Comparison of ENCODE assay signal across 39 mouse cellular contexts in genomic region chr5:92233366-92233765, GRCm38 (mm10). TPM values are rescaled to one million over a fixed set of nuclear protein-coding genes. Genes with fewer than 3 reads are reported as not detected.
"Had no signal": no experiment of that assay in that cellular context is flagged by ENCODE, and none has a peak within 500 bp of the region (broad histone marks: within the 10 kb centered on the region; RNA-seq: fewer than 3 reads in every experiment).

No protein-coding gene starts in this region.

- H3K4me3 ChIP-seq: embryonic facial prominence, embryonic 10.5 days; embryonic facial prominence, embryonic 12.5 days; embryonic facial prominence, embryonic 13.5 days; embryonic facial prominence, embryonic 15.5 days; erythroblast, embryonic 14.5 days; forebrain, embryonic 10.5 days; forebrain, embryonic 12.5 days; forebrain, embryonic 13.5 days; forebrain, embryonic 15.5 days; gastrocnemius, adult 2 months; heart, adult 2 months had no signal

- DNase-seq: cerebellum, adult 2 months; cerebellum, adult 8-10 months; cerebellum, adult 9-10 months; cerebellum, adult 9-11 months; cerebellum, postnatal 10 days; cerebellum, postnatal 14 days; cerebellum, postnatal 25 days; cerebellum, postnatal 36 days; embryo, embryonic 11 days; forebrain, postnatal 0 days; gastrocnemius, adult 2 months; gastrocnemius, postnatal 10 days; gastrocnemius, postnatal 14 days; gastrocnemius, postnatal 25 days; gastrocnemius, postnatal 36 days; heart, adult 18-20 months; heart, adult 2 months had no signal

- H3K27me3 ChIP-seq: embryonic facial prominence, embryonic 12.5 days; embryonic facial prominence, embryonic 13.5 days; forebrain, embryonic 12.5 days; forebrain, embryonic 13.5 days; forebrain, embryonic 15.5 days had no signal

- H3K9me3 ChIP-seq: embryonic facial prominence, embryonic 10.5 days; embryonic facial prominence, embryonic 12.5 days; embryonic facial prominence, embryonic 13.5 days; embryonic facial prominence, embryonic 15.5 days; forebrain, embryonic 10.5 days; forebrain, embryonic 12.5 days; forebrain, embryonic 13.5 days; forebrain, embryonic 15.5 days had no signal

- H3K4me1 ChIP-seq: embryonic facial prominence, embryonic 12.5 days; embryonic facial prominence, embryonic 13.5 days; embryonic facial prominence, embryonic 15.5 days; forebrain, embryonic 12.5 days; forebrain, embryonic 13.5 days; forebrain, embryonic 15.5 days had no signal

- H3K36me3 ChIP-seq: embryonic facial prominence, embryonic 10.5 days; embryonic facial prominence, embryonic 12.5 days; embryonic facial prominence, embryonic 13.5 days; embryonic facial prominence, embryonic 15.5 days; forebrain, embryonic 10.5 days; forebrain, embryonic 12.5 days; forebrain, embryonic 15.5 days had no signal

- H3K27ac ChIP-seq: embryonic facial prominence, embryonic 10.5 days; embryonic facial prominence, embryonic 12.5 days; embryonic facial prominence, embryonic 13.5 days; embryonic facial prominence, embryonic 15.5 days; forebrain, embryonic 10.5 days; forebrain, embryonic 12.5 days; forebrain, embryonic 13.5 days; forebrain, embryonic 15.5 days; gastrocnemius, adult 2 months; heart, adult 2 months had no signal

RNA-seq across cellular contexts. Expression of gene U90926, which starts 18.2 kb away (rescaled TPM):
- total RNA-seq: common myeloid progenitor, adult 5-6 weeks; forebrain, postnatal 0 days; gastrocnemius, adult 18-20 months; gastrocnemius, adult 2 months; gastrocnemius, adult 8-10 months; gastrocnemius, postnatal 10 days; gastrocnemius, postnatal 14 days; gastrocnemius, postnatal 25 days; gastrocnemius, postnatal 36 days; gastrocnemius, postnatal 4 days; granulocyte monocyte progenitor cell, adult 5-6 weeks; heart, adult 18-20 months; heart, adult 2 months had no signal
- polyA plus RNA-seq: cerebellum, adult 2 months; cortical plate, adult 2 months; embryonic facial prominence, embryonic 10.5 days; embryonic facial prominence, embryonic 11.5 days; embryonic facial prominence, embryonic 12.5 days; embryonic facial prominence, embryonic 13.5 days; embryonic facial prominence, embryonic 14.5 days; embryonic facial prominence, embryonic 15.5 days; erythroblast, embryonic 14.5 days; forebrain, embryonic 10.5 days; forebrain, embryonic 11.5 days; forebrain, embryonic 12.5 days; forebrain, embryonic 13.5 days; forebrain, embryonic 14.5 days; forebrain, embryonic 15.5 days; forebrain, embryonic 16.5 days; forebrain, postnatal 0 days; frontal cortex, adult 2 months; gonadal fat pad, adult 2 months; heart, adult 2 months had no signal

RNA-seq across cellular contexts. Expression of gene Ppef2, which starts 22.7 kb away (rescaled TPM):
- total RNA-seq: common myeloid progenitor, adult 5-6 weeks; gastrocnemius, adult 18-20 months; gastrocnemius, adult 2 months; gastrocnemius, postnatal 10 days; gastrocnemius, postnatal 25 days; gastrocnemius, postnatal 36 days; granulocyte monocyte progenitor cell, adult 5-6 weeks; heart, adult 18-20 months; heart, adult 2 months had no signal
- polyA plus RNA-seq: embryonic facial prominence, embryonic 11.5 days; erythroblast, embryonic 14.5 days; forebrain, embryonic 10.5 days; forebrain, embryonic 11.5 days; forebrain, embryonic 13.5 days had no signal
